Mouse (Mus musculus) hindbrain, embryonic 14.5 days (tissue): ENCODE measurements around the gene Spz1. TPM values are rescaled to one million over a fixed set of nuclear protein-coding genes. Genes with fewer than 3 reads are reported as not detected.

Experiments used
- ATAC-seq: fragments of 200-750 bp; cut with Nextera tagmentation; 2 replicates; pipeline ENCODE4 v1.8.0; 2017; ENCODE audit warnings: moderate number of reproducible peaks, mild to moderate bottlenecking, moderate TSS enrichment, moderate library complexity; ENCODE audit not compliant: low FRiP score
- DNase-seq: peaks from one replicate; pipeline ENCODE4 v3.0.0-alpha.2; 2015; ENCODE audit warnings: low spot score
- H3K27ac ChIP-seq: fragments of 300-500 bp; sonication (generic); 2 replicates; pipeline ENCODE4 v1.5.1; 2014; ENCODE audit warnings: mild to moderate bottlenecking, moderate library complexity
- H3K27me3 ChIP-seq: fragments of 300-500 bp; sonication (generic); 2 replicates; pipeline ENCODE4 v1.6.1; 2014; ENCODE audit warnings: mild to moderate bottlenecking, low read length, mixed read lengths; ENCODE audit not compliant: control insufficient read depth, insufficient read depth
- H3K36me3 ChIP-seq: fragments of 300-500 bp; sonication (generic); replicated peaks from 2 replicates; pipeline ENCODE4 v1.6.1; 2014; ENCODE audit not compliant: control insufficient read depth, insufficient read depth
- H3K4me1 ChIP-seq: fragments of 300-500 bp; sonication (generic); replicated peaks from 2 replicates; pipeline ENCODE4 v1.6.1; 2014; ENCODE audit warnings: antibody characterized with exemption, low read length, mixed read lengths; ENCODE audit not compliant: control insufficient read depth, insufficient read depth
- H3K4me2 ChIP-seq: fragments of 300-500 bp; sonication (generic); replicated peaks from 2 replicates; pipeline ENCODE4 v1.6.1; 2014; ENCODE audit warnings: mild to moderate bottlenecking, moderate library complexity
- H3K4me3 ChIP-seq: fragments of 300-500 bp; sonication (generic); replicated peaks from 2 replicates; pipeline ENCODE4 v1.5.1; 2014; ENCODE audit warnings: mild to moderate bottlenecking, low read length
- H3K9ac ChIP-seq: fragments of 300-500 bp; sonication (generic); 2 replicates; pipeline ENCODE4 v1.6.1; 2014
- H3K9me3 ChIP-seq: fragments of 300-500 bp; sonication (generic); 2 replicates; pipeline ENCODE4 v1.6.1; 2016; ENCODE audit warnings: low read length; ENCODE audit not compliant: control insufficient read depth
- WGBS: fragments of 180-500 bp; shearing (Covaris S2); extraction: QIAGEN DNeasy Blood & Tissue Kit; methylation state at CpG from one replicate; pipeline ENCODE4 v1.1.7; 2014; 5-methylcytosine and 5-hydroxymethylcytosine counted together
- polyA plus RNA-seq: library from polyadenylated mRNA; unstranded; fragments of >200 nt; fragmentation: Nextera tagmentation; extraction: Ambion mirVana; gene quantifications from 2 replicates; pipeline ENCODE4 v1.2.1, GENCODE M21; 2014

Gene Spz1
- polyA plus RNA-seq, 1 experiment from 2014 or later: not detected

DNA sequence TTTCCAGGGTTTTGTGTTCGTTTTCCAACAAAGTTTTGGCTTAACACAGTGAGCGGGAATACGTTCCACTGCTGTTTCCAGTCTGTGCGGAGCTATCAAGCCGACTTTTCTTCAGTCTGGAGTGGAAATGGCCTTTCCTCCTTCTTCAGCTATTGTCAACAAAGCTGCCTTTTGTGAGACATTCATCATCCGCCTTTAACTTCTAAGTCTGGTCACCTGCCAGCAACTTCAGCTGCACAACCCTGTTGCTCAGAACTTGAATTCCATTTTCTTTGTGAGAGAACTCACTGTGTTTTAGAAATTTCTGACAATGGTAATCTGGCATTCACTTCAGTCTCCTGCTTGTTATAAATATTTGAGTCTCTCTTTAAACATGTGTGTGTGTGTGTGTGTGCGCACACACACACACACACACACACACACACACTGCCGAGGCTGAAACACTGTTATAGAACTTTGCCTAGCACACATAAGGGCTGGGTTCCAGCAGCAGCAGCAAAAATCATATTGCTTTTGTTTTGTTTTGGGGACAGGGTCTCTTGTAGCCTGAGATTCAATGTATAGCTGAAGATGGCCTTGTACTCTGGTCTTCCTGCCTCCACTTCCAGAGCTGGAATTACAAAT is 8.2 kb upstream of the Spz1 start:
- ATAC-seq: no peak
- Histone ChIP-seq H3K4me2 (no peak overlapping the region), H3K9ac (no peak overlapping the region), H3K9me3 (no peaks in the 10 kb centered on the region), H3K27ac (peak overlapping the region; percentile 21; the same call in 1 of the 2 replicates), H3K27me3 (no peaks in the 10 kb centered on the region), H3K4me1 (no peaks in the 10 kb centered on the region), H3K36me3 (no peaks in the 10 kb centered on the region), H3K4me3 (no peak overlapping the region)
- 61% methylated on average over 8 of the region's 8 CpGs for WGBS
- DNase-seq: no peak

DNA sequence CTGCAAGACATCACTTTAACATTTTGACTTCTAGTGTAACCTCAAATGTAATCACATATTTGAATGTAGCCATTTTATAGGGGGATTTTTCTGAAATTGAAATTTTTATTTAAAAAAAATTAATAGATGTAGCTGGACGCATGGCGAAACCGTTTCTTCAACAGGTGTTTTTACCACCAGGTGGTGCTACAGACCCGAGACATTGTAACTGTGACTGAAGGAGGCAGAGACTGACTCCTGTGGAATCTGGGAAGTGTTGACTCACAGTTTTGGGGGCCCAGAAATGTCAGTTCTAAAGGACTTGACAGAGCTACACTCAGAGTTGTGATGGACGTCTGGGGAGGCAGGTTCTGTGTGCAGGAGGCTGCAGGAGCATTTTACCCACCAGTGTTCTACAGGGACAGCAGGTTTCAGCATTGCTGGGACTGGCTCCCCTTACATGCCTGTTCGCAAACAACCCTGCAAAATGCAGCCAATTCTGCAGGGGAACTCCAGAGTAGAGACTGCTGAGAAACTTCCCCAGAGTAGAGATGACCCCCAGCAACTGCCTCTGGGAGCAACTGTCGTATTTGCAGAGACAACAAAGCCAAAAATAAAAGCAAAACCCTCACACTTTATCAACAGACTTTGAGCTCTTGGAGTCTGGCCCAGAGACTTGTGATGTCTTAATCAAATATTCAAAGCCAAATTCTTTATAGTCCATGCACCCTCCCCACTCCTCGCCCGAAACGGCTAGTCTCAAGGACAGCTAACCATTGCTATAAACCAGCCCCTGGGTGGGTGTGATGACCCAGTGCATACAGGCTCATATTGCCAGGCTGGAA is 4.5 kb upstream of the Spz1 start:
- no peak overlapping the region for H3K9ac ChIP-seq
- H3K4me2 ChIP-seq: no peak overlapping the region
- DNase-seq: peak; percentile 75
- H3K4me1 ChIP-seq: no peaks in the 10 kb centered on the region
- WGBS: 32% methylated on average over 10 of the region's 10 CpGs
- H3K27ac ChIP-seq: no peak overlapping the region
- no peaks in the 10 kb centered on the region for H3K36me3 ChIP-seq
- H3K4me3 ChIP-seq: no peak overlapping the region
- H3K9me3 ChIP-seq: no peaks in the 10 kb centered on the region
- ATAC-seq: peak; percentile 53; the same call in 1 of the 2 replicates
- H3K27me3 ChIP-seq: no peaks in the 10 kb centered on the region

DNA sequence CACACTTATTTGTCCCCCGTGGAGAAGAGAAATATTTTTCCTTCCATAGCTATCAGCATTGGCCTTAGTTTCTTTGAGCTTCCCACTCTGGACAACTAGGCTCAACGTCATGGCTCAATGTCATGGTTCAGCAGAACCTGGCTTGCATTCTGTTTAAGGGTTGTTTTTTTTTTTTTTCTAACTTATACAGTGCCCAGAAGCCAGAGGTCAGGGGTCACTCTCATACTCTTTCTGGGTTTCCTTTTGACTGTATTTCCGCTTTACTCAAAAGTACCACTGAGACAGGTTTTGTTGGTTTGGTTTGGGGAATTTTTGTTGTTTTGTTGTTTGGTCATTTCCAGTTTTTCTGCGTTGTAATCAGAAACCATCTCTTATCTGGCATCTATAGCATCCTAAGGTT is 2.2 kb upstream of the Spz1 start:
- ATAC-seq (no peak), DNase-seq (no peak)
- Histone ChIP-seq H3K36me3 (no peaks in the 10 kb centered on the region), H3K27ac (no peak overlapping the region), H3K9me3 (no peaks in the 10 kb centered on the region), H3K4me2 (no peak overlapping the region), H3K27me3 (no peaks in the 10 kb centered on the region), H3K4me3 (no peak overlapping the region), H3K9ac (no peak overlapping the region), H3K4me1 (no peaks in the 10 kb centered on the region)
- 83% methylated on average over 4 of the region's 4 CpGs for WGBS

DNA sequence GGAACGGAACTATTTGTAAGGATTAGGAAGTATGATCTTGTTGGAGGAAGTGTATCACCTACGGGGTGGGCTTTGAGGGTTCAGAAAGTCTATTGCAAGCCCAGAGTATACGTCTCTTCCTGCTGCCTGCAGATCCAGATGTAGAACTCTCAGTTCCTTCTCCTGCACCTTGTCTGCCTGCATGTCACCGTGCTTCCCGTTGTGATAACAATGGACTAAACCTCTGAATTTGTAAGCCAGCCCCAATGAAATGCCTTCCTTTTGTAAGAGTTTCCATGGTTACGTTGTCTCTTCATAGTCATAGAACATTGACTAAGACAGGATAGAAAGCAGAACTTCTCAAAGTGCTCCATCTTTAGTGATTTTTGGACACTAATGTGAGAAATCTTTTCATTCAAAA is 716 bp upstream of the Spz1 start:
- H3K27ac ChIP-seq: no peak overlapping the region
- H3K9me3 ChIP-seq: no peaks in the 10 kb centered on the region
- no peaks in the 10 kb centered on the region for H3K4me1 ChIP-seq
- DNase-seq: no peak
- H3K27me3 ChIP-seq: no peaks in the 10 kb centered on the region
- no peak overlapping the region for H3K4me2 ChIP-seq
- WGBS: 44% methylated on average over 6 of the region's 6 CpGs
- H3K4me3 ChIP-seq: no peak overlapping the region
- no peak for ATAC-seq
- no peaks in the 10 kb centered on the region for H3K36me3 ChIP-seq
- no peak overlapping the region for H3K9ac ChIP-seq

DNA sequence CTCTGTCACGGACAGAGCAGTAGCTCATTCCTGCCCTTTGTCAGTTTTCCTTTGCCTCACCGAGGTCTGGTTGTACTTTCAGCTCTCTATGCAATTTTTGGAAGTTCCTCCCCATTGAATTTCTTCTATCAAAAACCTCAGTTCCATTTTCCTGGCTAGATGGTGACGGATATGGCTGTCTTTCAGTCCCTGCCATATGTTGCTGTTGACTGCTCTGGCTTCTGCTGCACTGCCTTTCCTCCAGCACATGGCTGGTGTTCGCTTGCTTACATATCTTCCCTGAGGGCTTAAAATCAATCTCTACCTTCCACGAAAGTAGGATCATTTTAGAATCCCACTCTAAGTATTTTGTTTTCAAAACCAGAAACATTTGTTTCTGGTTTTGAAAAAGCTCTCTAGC is 16.5 kb downstream of the Spz1 start:
- Histone ChIP-seq H3K9ac (no peak overlapping the region), H3K27ac (no peak overlapping the region), H3K36me3 (no peaks in the 10 kb centered on the region), H3K4me2 (no peak overlapping the region), H3K4me3 (no peak overlapping the region), H3K9me3 (no peaks in the 10 kb centered on the region), H3K27me3 (no peaks in the 10 kb centered on the region), H3K4me1 (no peaks in the 10 kb centered on the region)
- 75% methylated on average over 5 of the region's 5 CpGs for WGBS
- DNase-seq (no peak), ATAC-seq (no peak)

DNA sequence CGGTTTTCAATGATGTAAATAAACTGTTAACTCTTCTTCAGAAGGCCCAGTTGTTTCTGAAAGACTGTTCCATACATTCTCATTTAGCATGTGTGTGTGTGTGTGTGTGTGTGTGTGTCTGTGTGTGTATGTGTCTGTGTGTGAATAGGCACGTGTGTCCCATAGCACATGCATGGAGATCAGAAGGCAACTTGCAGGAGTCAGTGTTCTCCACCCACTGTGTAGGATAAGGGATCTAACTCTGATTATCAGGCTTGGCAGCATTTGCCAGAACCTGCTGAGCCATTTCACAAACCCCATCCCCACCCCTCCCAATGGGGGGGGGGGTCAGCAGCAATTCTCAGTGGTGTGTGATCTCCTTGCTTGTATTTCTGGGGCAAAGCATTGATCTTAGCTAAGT is 18.7 kb downstream of the Spz1 start:
- no peaks in the 10 kb centered on the region for H3K36me3 ChIP-seq
- WGBS: 61% methylated on average over 2 of the region's 2 CpGs
- ATAC-seq (no peak), DNase-seq (no peak)
- H3K9me3 ChIP-seq: no peaks in the 10 kb centered on the region
- H3K4me3 ChIP-seq: no peak overlapping the region
- H3K27ac ChIP-seq: no peak overlapping the region
- H3K9ac ChIP-seq: no peak overlapping the region
- no peaks in the 10 kb centered on the region for H3K27me3 ChIP-seq
- no peaks in the 10 kb centered on the region for H3K4me1 ChIP-seq
- no peak overlapping the region for H3K4me2 ChIP-seq

DNA sequence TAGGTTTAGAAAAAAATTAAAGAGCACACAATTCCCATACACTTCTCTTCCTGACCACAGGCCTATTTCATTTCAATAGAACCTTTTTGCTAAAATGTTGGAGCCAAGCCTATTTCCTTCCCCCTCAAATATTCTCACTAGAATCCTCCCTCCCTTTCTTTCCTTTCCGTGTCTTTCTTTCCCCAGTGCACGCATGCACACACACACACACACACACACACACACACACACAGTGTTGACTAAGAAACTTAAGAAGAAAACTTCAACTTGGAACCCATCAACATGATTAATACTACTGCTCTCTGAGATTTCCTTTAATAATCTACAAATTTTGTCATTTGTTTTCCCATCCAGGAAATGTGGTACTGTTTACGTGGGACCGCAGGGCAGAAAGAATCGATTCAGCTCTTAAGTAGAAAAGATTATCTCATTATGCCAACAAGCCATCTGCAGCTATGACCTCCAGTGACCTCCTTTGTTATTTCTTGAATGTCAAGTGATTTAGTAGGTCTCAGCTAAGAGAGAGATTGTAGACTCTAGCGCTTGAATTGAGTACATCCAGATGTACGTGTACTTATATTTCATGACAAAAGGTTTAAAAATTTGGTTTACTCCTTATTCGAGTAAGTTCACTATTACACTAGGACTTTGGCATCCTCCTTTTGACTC is 19.4 kb downstream of the Spz1 start:
- no peak overlapping the region for H3K9ac ChIP-seq
- H3K27ac ChIP-seq: no peak overlapping the region
- H3K4me2 ChIP-seq: no peak overlapping the region
- DNase-seq (no peak), ATAC-seq (no peak)
- H3K36me3 ChIP-seq: no peaks in the 10 kb centered on the region
- H3K4me1 ChIP-seq: no peaks in the 10 kb centered on the region
- no peaks in the 10 kb centered on the region for H3K27me3 ChIP-seq
- no peaks in the 10 kb centered on the region for H3K9me3 ChIP-seq
- 28% methylated on average over 8 of the region's 8 CpGs for WGBS
- H3K4me3 ChIP-seq: no peak overlapping the region

DNA sequence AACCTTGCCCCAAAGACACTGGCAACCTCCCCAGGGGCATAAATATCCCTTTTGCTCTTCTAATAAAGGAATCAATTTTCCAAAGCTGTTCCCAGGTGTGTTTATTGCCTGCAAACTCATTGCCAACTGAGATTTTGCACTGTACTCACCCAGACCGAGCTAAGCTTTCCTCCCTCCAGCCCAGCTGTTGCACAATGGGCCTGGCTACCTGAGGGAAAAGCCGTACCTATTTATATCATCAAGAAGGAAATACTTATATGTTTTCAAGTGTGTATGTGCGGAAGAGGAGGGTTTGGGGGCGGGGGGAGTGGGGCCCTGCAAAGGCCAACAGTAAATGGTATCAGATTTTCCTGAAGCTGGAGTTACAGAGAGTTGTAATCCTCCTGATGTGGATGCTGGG is 28.9 kb downstream of the Spz1 start:
- Histone ChIP-seq H3K27ac (no peak overlapping the region), H3K36me3 (no peaks in the 10 kb centered on the region), H3K9me3 (0 out of 2 replicates have a peak, but pooled peaks cover 17% of the 10 kb centered on the region), H3K4me1 (no peaks in the 10 kb centered on the region), H3K9ac (no peak overlapping the region), H3K27me3 (no peaks in the 10 kb centered on the region), H3K4me2 (no peak overlapping the region), H3K4me3 (no peak overlapping the region)
- 91% methylated on average over 4 of the region's 4 CpGs for WGBS
- ATAC-seq (no peak), DNase-seq (no peak)

DNA sequence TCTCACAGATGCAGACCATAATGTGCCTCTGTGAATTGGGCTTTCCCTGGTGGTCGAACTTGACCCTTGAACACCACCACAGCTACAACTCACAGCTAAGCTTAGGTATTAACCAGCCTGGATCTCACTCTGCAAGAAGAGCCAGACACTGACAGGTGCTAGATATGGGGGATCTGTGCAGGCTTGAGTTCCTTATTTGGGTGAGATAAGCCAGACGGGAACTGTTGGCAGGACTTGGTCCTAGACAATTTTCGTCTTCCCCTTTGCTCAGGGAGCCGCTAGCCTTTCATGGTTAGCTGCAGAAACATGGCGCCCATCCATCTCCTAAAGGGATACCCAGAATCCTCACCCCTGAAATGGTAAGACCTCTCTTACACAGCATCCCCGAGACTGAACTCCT is 35.0 kb downstream of the Spz1 start:
- 90% methylated on average over 6 of the region's 6 CpGs for WGBS
- no peaks in the 10 kb centered on the region for H3K36me3 ChIP-seq

More for the DNA sequence above, 35.0 kb downstream of the Spz1 start:
- Histone ChIP-seq H3K9ac (no peak overlapping the region), H3K27ac (no peak overlapping the region), H3K9me3 (no peaks in the 10 kb centered on the region), H3K4me2 (no peak overlapping the region), H3K4me3 (no peak overlapping the region), H3K4me1 (no peaks in the 10 kb centered on the region), H3K27me3 (no peaks in the 10 kb centered on the region)
- no peak for DNase-seq
- ATAC-seq: no peak
